Mouse (Mus musculus): Measurements from ENCODE around the gene Tbl1xr1. TPM values are rescaled to one million over a fixed set of nuclear protein-coding genes. Genes with fewer than 3 reads are reported as not detected.

Tbl1xr1 gene
- total and polyA plus RNA-seq, 2 experiments from 2014 or later = 12.8 to 33.1 TPM

DNA sequence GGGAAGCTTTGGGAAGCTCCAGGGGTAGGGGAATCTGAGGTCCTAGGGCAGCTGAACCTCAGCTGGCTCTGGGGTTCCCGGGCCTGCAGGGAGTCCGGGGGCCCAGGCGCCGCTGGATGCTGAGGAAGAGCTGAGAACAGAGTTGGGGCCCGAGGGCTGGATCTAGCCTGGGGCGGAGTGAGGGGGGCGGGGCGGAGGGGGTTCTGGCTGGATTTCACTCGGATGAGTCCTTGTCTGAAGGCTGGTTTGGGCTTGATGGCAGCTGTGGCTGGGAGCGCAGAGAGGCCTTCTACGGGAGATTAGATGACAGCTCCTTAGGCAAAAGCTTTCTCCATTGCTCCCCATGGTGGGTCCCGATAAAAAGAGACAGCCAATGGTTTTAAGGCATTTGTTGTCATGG is 145.9 kb downstream of the Tbl1xr1 start:
- DNase-seq (ENCODE audit: low spot score) (no peak), ATAC-seq (0 out of 2 replicates have a peak, but pooled peaks have one; percentile 18)
- no peak overlapping the region for H3K4me2 ChIP-seq (ENCODE audit: low read depth, low read length)
- no peak overlapping the region for H3K27ac ChIP-seq
- no peaks in the 10 kb centered on the region for H3K9me3 ChIP-seq (ENCODE audit: low read length)
- no peaks in the 10 kb centered on the region for H3K27me3 ChIP-seq (ENCODE audit: insufficient read depth, low read length)
- WGBS = 48% methylated on average over 12 of the region's 12 CpGs
- no peaks in the 10 kb centered on the region for H3K36me3 ChIP-seq (ENCODE audit: insufficient read depth, low read length)
- TF ChIP-seq CTCF (IDR thresholded peaks at IDR 0.05; ENCODE audit: low read depth) = no peak
- no peak overlapping the region for H3K4me3 ChIP-seq (ENCODE audit: low read length)
- no peak overlapping the region for H3K9ac ChIP-seq (replicated peaks; ENCODE audit: low read length)
- H3K4me1 ChIP-seq (ENCODE audit: insufficient read depth, low read length) = no peaks in the 10 kb centered on the region

DNA sequence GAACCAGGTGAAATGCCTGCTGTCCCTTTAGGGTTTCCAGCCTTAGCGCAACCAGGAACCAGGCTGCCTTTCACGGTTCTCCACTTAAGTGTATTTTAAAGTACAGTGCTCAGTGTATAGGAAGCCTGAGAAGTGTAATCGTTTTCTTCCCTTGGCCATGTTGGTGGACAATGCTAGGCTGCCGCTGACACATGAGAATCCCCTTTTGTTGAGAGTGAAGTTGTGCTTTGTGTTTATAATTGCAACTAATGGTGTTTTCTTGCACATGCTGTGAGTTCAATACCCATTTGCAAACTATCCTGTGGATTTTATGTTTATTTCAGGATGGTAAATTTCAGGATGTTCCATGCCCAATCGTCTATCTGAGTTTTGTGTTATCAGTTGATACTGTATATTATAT is 146.6 kb downstream of the Tbl1xr1 start:
- H3K4me3 ChIP-seq (ENCODE audit: low read length) = no peak overlapping the region
- TF ChIP-seq CTCF (IDR thresholded peaks at IDR 0.05; ENCODE audit: low read depth) = no peak
- H3K4me1 ChIP-seq (ENCODE audit: insufficient read depth, low read length) = no peaks in the 10 kb centered on the region
- H3K9ac ChIP-seq (replicated peaks; ENCODE audit: low read length) = no peak overlapping the region
- no peak overlapping the region for H3K27ac ChIP-seq
- DNase-seq (ENCODE audit: low spot score) (no peak), ATAC-seq (no peak)
- no peaks in the 10 kb centered on the region for H3K9me3 ChIP-seq (ENCODE audit: low read length)
- H3K4me2 ChIP-seq (ENCODE audit: low read depth, low read length) = no peak overlapping the region
- H3K27me3 ChIP-seq (ENCODE audit: insufficient read depth, low read length) = no peaks in the 10 kb centered on the region
- no peaks in the 10 kb centered on the region for H3K36me3 ChIP-seq (ENCODE audit: insufficient read depth, low read length)
- WGBS = 84% methylated on average over 5 of the region's 5 CpGs

DNA sequence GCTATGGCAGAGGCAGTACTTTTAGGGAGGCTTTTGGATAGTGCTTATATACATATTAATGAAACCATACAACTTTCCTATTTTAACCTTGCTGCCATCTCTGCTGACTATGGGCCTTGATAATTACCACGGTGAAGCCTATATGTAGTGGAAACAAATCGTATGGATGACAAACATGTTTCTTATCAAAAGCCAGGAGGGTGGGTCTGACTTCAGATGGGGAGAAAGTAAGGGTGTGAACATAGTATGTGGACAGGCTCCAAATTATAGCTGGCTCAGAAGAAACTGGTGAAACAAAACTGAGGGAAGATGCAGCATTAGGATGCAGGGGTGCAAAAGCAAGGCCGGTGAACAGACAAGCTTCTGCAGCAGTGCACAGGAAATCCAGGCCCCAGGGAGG is 151.6 kb downstream of the Tbl1xr1 start:
- no peaks in the 10 kb centered on the region for H3K27me3 ChIP-seq (ENCODE audit: insufficient read depth, low read length)
- no peak overlapping the region for H3K4me2 ChIP-seq (ENCODE audit: low read depth, low read length)
- H3K4me3 ChIP-seq (ENCODE audit: low read length) = no peak overlapping the region
- 86% methylated on average over 3 of the region's 3 CpGs for WGBS
- H3K9me3 ChIP-seq (ENCODE audit: low read length) = no peaks in the 10 kb centered on the region
- ATAC-seq (no peak), DNase-seq (ENCODE audit: low spot score) (no peak)
- H3K4me1 ChIP-seq (ENCODE audit: insufficient read depth, low read length) = no peaks in the 10 kb centered on the region
- TF ChIP-seq CTCF (IDR thresholded peaks at IDR 0.05; ENCODE audit: low read depth) = no peak
- no peak overlapping the region for H3K9ac ChIP-seq (replicated peaks; ENCODE audit: low read length)
- H3K27ac ChIP-seq = no peak overlapping the region
- H3K36me3 ChIP-seq (ENCODE audit: insufficient read depth, low read length) = no peaks in the 10 kb centered on the region

DNA sequence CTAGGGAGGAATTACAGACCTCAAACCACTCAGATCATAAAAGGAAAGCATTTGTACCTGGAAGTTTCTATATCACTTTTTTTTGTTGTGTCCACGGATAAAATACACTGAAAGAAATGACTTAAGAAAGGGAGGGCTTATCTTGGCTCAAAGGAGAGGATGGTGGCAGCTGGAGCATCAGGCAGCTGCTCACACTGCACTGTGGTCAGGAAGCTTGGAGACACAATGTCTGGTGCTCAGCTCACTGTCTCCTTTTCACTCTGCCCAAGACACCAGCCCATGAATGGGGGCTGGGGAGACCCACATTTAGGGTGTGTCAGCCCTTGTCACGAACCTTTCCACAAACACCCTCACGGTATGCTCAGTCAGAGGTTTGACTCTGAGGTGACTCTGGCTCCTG is 154.2 kb downstream of the Tbl1xr1 start:
- TF ChIP-seq CTCF (IDR thresholded peaks at IDR 0.05; ENCODE audit: low read depth) = no peak
- no peak for DNase-seq (ENCODE audit: low spot score)
- 46% methylated on average over 3 of the region's 3 CpGs for WGBS
- H3K9me3 ChIP-seq (ENCODE audit: low read length) = no peaks in the 10 kb centered on the region
- no peak overlapping the region for H3K27ac ChIP-seq
- H3K4me2 ChIP-seq (ENCODE audit: low read depth, low read length) = no peak overlapping the region
- no peaks in the 10 kb centered on the region for H3K36me3 ChIP-seq (ENCODE audit: insufficient read depth, low read length)
- H3K4me1 ChIP-seq (ENCODE audit: insufficient read depth, low read length) = no peaks in the 10 kb centered on the region
- no peak overlapping the region for H3K9ac ChIP-seq (replicated peaks; ENCODE audit: low read length)
- no peak for ATAC-seq
- no peaks in the 10 kb centered on the region for H3K27me3 ChIP-seq (ENCODE audit: insufficient read depth, low read length)
- no peak overlapping the region for H3K4me3 ChIP-seq (ENCODE audit: low read length)

DNA sequence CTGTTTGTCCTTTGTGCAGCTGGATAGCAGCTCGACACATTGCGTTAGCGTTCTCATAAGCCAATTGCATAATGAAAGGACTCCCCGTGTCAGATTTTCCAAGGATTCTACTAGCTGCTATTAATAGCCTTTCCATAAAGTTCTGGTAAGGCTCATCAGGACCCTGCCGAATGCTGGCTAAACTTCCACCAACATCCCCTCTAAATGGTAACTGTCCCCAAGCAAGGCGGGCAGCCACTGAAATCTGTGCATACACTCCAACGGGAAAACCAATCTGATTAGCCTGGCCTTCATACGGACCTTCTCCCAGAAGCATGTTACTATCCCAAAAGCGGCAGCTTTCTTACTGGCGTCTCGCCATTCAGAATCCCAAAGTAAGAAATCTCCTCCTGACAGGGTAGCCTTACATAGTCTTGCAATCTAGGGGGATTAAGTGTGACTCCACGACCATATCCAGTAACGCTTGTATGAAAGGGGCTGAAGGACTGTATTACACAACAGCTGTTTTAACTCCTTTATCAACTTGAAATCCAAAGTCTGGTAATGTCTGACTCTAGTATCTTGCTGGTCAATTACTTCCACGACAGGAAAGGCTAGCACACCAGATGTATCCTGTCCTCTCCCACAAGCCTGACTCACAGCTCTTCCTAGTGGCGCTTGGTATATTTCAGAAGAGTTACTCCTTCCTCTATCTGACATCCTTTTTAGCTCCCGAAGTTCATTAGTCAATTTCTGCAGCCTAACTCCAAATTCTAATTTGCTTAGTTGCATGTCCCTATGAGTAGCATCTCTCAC is 161.9 kb downstream of the Tbl1xr1 start:
- DNase-seq (ENCODE audit: low spot score) (no peak), ATAC-seq (no peak)
- H3K4me2 ChIP-seq (ENCODE audit: low read depth, low read length) = no peak overlapping the region
- 93% methylated on average over 16 of the region's 16 CpGs for WGBS
- peaks cover 4% of the 10 kb centered on the region; the same call in 1 of the 2 replicates for H3K9me3 ChIP-seq (ENCODE audit: low read length)
- no peak overlapping the region for H3K9ac ChIP-seq (replicated peaks; ENCODE audit: low read length)
- no peak overlapping the region for H3K27ac ChIP-seq
- H3K4me1 ChIP-seq (ENCODE audit: insufficient read depth, low read length) = no peaks in the 10 kb centered on the region
- H3K36me3 ChIP-seq (ENCODE audit: insufficient read depth, low read length) = no peaks in the 10 kb centered on the region
- H3K27me3 ChIP-seq (ENCODE audit: insufficient read depth, low read length) = no peaks in the 10 kb centered on the region
- no peak overlapping the region for H3K4me3 ChIP-seq (ENCODE audit: low read length)
- no peak for TF ChIP-seq CTCF (IDR thresholded peaks at IDR 0.05; ENCODE audit: low read depth)

Data from hindbrain, postnatal 0 days (tissue).